Mouse (Mus musculus): ENCODE measurements at regions not wholly inside any gene's neighbourhood (a gene's known extent, or its start where the extent isn't known, plus 50 kb on each side); places are given as distances from the start of the nearest gene placed in this dataset.
"Not testable (repeated sequence)": the region's sequence is repeated elsewhere in the genome, so short reads cannot be mapped to it uniquely, and the experiment has no call there.

- DNase-seq (ENCODE audit: low spot score), result no peak
These were observed 259.3 kb downstream of the Setd4 start for GRCm38 (mm10) chr16:93344555-93344954.

- no peak for DNase-seq (ENCODE audit: low spot score)
These were observed 261.2 kb downstream of the Setd4 start for GRCm38 (mm10) chr16:93342701-93343100.

GRCm38 (mm10) chr16:93341791-93342190 is 262.1 kb downstream of the Setd4 start:
- DNase-seq (ENCODE audit: low spot score), result no peak

GRCm38 (mm10) chr16:93338806-93339205 is 265.1 kb downstream of the Setd4 start:
- DNase-seq (ENCODE audit: low spot score), result no peak

GRCm38 (mm10) chr16:93335322-93336111 is 268.3 kb downstream of the Setd4 start:
- DNase-seq (ENCODE audit: low spot score), result no peak

GRCm38 (mm10) chr16:93333654-93334053 is 270.2 kb downstream of the Setd4 start:
- DNase-seq (ENCODE audit: low spot score), result no peak

GRCm38 (mm10) chr16:93328680-93329395 is 275.0 kb downstream of the Setd4 start:
- DNase-seq (ENCODE audit: low spot score), result no peak

GRCm38 (mm10) chr16:93324911-93325310 is 279.0 kb downstream of the Setd4 start:
- DNase-seq (ENCODE audit: low spot score), result no peak

- DNase-seq (ENCODE audit: low spot score), result no peak
These were observed 280.7 kb downstream of the Setd4 start for GRCm38 (mm10) chr16:93323172-93323571.

GRCm38 (mm10) chr16:93319581-93319980 is 284.3 kb downstream of the Setd4 start:
- DNase-seq (ENCODE audit: low spot score), result no peak

GRCm38 (mm10) chr16:93311644-93312043 is 292.2 kb downstream of the Setd4 start:
- no peak for DNase-seq (ENCODE audit: low spot score)

- DNase-seq (ENCODE audit: low spot score), result no peak
These were observed 295.1 kb downstream of the Setd4 start for GRCm38 (mm10) chr16:93308666-93309360.

- DNase-seq (ENCODE audit: low spot score), result no peak
These were observed 296.9 kb downstream of the Setd4 start for GRCm38 (mm10) chr16:93306951-93307350.

GRCm38 (mm10) chr16:93306140-93306539 is 297.7 kb downstream of the Setd4 start:
- DNase-seq (ENCODE audit: low spot score), result not testable (repeated sequence)

GRCm38 (mm10) chr16:93294430-93294829 is 309.4 kb downstream of the Setd4 start:
- DNase-seq (ENCODE audit: low spot score), result no peak

GRCm38 (mm10) chr16:93292965-93293653 is 310.8 kb downstream of the Setd4 start:
- DNase-seq (ENCODE audit: low spot score), result peak; percentile 56

GRCm38 (mm10) chr16:93292181-93292834 is 311.6 kb downstream of the Setd4 start:
- no peak for DNase-seq (ENCODE audit: low spot score)

GRCm38 (mm10) chr16:93288036-93288435 is 315.8 kb downstream of the Setd4 start:
- no peak for DNase-seq (ENCODE audit: low spot score)

- DNase-seq (ENCODE audit: low spot score), result no peak
These were observed 316.3 kb downstream of the Setd4 start for GRCm38 (mm10) chr16:93287520-93287919.

GRCm38 (mm10) chr16:93286816-93287215 is 317.0 kb downstream of the Setd4 start:
- DNase-seq (ENCODE audit: low spot score), result no peak

- no peak for DNase-seq (ENCODE audit: low spot score)
These were observed 318.7 kb downstream of the Setd4 start for GRCm38 (mm10) chr16:93285191-93285590.

Data from heart, adult 8-10 months (tissue).